Mouse (Mus musculus): ENCODE results near the gene Srgn.
A peak's percentile ranks its signal among the peaks of the same experiment; 100 is the strongest.
"Not testable (repeated sequence)": the region's sequence is repeated elsewhere in the genome, so short reads cannot be mapped to it uniquely, and the experiment has no call there.

The Srgn gene

DNA sequence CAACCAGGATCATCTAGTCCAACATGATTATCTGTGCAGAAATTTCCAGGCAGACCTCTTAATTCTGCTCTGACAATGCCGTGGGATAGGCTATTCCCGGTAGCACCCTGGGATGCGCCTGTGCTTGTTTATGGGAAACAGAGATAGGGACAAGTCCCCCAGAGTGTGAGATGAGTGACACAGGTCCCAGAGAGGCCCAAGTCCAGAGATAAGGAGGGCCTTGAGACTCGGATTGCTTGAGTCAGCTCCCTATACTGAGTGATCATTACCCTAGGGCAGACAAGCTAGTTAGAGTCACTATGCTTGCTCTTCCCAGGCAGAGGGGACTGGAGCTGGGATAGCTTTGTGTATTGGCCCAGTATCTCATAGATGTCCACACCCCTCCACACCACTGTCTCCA, 5.5 kb downstream of the Srgn start:
- no peak for DNase-seq (ENCODE audit: low read depth, low spot score)

GRCm38 (mm10) chr10:62520911-62521310, 6.3 kb downstream of the Srgn start:
- DNase-seq (ENCODE audit: low read depth, low spot score): no peak

- no peak for DNase-seq (ENCODE audit: low read depth, low spot score)
Measured at GRCm38 (mm10) chr10:62517511-62517910, 9.7 kb downstream of the Srgn start.

DNA sequence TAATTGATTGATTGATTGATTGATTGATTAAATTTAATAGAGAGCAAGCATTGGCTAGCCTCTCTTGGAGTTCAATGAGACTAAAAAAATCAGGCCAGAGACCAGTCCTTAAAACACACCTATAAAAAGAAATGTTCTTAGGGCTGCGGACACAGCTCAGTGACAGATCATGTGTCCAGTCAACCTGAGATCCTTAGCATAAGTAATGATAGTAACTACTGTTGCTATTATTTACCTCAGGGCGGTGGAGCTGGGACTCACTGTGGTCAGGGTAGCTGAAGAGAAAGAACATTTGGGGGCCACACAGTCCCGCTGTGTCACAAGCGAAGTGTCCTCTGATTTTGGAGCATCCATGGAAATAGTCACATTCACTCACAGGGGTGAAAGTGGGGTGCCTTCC, 14.4 kb downstream of the Srgn start:
- DNase-seq (ENCODE audit: low read depth, low spot score): no peak

GRCm38 (mm10) chr10:62511528-62511927, 15.7 kb downstream of the Srgn start:
- no peak for DNase-seq (ENCODE audit: low read depth, low spot score)

DNA sequence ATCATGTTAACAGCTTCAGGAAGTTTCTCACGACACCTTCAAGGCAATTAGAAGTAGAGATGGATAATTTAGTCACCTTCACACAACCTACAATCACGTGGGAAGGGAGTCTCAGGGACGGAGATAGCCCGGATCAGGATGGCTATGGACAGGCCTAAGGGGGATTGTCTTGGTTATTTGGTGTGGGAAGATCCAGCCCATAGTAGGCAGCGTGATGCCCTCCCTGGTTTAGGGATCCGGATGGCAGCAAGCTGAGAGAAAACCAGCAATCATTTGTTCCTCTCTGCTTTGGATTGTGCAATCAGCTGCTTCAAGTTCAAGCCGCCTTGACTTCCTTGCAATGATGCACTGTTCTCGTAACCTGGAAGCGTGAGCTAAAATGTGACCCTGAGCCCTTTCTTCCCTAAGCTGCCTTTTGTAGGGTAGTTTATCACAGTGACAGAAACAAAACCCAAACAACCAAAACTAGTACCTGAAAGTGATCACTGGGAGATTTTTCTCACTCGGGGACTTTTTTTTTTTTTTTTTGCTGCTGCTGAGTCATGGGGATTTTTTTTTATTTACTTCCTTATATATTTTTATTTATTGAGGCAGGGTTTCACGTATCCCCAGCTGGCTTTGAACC, 18.1 kb downstream of the Srgn start:
- no peak for DNase-seq (ENCODE audit: low read depth, low spot score)

DNA sequence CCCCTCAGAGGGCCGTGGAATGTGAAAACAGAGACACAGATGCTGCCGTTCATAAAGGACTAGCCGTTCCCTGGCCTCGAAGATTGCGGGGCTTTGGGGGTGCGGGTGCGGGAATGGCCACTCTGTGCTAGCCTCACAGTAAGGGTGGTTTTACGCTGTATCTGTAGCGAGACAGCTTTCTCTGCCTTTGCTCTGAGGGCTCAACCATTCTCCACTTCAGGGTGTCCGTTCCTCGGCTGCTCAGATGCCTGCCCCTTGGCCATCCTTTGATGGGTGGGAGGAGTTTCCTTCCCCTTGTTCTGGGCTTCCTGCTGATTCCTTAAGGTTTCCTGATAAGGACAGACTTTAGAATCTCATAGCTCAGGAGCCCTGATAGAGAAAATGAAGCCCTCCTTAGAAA, 18.8 kb downstream of the Srgn start:
- no peak for DNase-seq (ENCODE audit: low read depth, low spot score)

GRCm38 (mm10) chr10:62507591-62508308, 19.5 kb downstream of the Srgn start:
- no peak for DNase-seq (ENCODE audit: low read depth, low spot score)

- no peak for DNase-seq (ENCODE audit: low read depth, low spot score)
Measured at GRCm38 (mm10) chr10:62507071-62507470, 20.2 kb downstream of the Srgn start.

DNA sequence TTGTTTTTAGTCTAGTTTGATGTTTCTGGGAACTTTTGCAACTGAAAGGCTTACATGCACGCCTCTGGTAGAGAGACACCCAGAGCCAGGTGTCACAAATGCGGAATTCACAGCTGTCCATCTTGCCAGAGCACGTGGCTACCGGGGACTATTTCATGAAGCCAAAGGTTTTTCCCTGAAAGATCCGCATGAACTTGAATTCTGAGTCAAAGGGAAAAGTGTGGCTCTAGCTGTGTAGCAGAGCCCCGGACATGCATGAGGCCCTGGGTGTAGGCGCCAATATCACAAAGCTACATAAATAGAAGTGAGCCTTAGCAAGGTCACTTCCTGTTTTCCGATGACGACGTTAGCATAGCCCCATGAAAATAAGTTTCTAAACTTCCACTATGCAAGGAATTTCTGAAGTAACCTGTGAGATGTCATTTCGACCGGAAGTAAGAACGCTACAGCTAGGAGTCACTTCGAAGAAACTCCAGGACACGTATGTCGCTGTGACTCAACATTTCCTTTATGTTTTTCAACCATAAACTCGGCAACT, 21.2 kb downstream of the Srgn start:
- DNase-seq (ENCODE audit: low read depth, low spot score): no peak

- no peak for DNase-seq (ENCODE audit: low read depth, low spot score)
Measured at GRCm38 (mm10) chr10:62505224-62505983, 21.8 kb downstream of the Srgn start.

DNA sequence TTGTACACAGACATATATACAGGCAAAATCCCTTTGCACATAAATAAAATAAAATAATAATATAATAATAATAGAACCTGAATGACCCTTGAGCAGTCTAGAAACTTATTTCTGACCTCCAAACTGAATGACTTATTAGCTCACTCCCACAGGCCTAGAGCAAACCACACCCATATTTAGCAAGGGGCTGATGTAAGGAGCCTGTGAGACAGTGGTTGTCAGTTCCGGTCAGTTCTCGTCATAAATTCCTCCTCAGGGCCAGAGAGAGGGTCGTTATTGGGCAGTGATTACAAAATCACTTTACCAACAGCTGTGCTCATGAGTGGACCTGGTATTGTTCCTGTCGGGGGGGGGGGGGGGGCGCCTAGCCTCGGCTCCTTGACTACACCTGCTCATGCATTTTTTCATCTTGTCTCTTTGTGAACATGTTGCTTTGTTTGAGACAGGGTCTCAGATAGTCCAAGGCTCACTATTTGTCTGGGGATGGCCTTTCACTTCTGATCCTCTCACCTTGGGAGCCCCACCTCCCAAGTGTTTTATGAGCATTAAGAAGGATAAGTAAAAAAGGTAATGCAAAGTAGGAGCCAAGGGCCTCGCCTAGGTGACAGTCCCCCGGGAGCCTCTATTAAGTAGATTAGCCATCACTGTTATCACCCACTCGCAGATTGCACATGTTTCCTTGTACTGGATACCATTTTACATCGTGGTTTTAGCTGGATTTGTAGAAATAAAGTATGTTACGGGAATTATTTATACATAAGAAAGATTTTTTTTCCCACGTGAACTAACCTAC, 23.2 kb downstream of the Srgn start:
- no peak for DNase-seq (ENCODE audit: low read depth, low spot score)

DNA sequence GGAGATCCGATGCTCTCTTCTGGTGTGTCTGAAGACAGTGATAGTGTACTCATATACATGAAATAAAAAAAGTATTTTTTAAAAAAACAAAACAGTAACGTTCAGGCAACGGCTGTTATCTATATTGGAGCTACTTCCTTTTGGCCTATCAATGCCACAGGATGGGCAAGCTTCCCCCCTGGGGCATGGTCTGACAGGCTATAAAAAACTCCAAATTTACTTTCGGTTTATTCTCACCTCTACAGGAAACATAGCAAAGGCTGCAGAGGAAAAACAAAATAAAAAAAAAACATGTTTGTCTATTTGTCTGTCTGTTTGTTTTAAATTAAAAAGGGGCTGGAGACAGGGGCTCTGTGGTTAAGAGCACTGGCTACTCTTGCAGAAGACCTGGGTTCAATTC, 23.9 kb downstream of the Srgn start:
- DNase-seq (ENCODE audit: low read depth, low spot score): no peak

- no peak for DNase-seq (ENCODE audit: low read depth, low spot score)
Measured at GRCm38 (mm10) chr10:62501951-62502350, 25.3 kb downstream of the Srgn start.

- DNase-seq (ENCODE audit: low read depth, low spot score): no peak
Measured at GRCm38 (mm10) chr10:62500916-62501615, 26.2 kb downstream of the Srgn start.

DNA sequence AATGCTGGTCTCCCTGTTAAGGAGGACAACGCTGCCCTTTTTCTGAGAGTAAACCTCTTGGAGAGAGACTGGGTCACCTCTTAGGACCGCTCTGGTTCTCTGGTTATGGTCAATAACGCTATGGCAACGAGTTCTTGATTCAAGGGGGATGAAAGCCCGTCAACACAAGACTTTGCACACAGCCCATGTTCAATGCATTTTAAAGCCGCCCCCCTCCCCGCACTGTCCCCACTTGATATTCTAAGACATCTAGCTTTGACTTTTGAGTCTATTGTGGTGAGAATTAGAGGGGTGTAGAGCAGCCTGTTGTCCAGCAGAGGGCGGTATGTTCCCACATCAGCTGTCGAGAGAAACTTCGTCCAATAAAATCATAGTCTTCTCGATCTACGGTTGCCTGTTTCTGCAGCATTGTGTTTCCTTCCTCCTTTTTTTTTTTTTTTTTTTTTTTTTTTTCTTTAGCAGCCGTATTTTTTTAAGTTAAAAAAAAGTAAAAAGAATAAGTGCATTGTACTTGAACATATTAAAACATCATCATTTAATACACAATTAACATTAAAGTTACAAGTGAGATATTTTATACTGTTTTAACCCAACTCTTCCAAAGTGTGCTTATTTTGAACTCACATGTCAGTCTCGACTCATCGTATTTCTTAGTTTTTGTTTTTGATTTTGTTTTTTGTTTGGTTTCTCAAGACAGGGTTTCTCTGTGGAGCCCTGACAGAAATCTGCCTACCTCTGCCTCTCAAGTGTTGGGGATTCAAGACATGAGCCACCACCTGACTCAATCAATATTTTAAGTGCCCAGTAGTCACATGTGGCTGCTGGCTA, 26.9 kb downstream of the Srgn start:
- DNase-seq (ENCODE audit: low read depth, low spot score): peak; percentile 58

- not testable (repeated sequence) for DNase-seq (ENCODE audit: low read depth, low spot score)
Measured at GRCm38 (mm10) chr10:62491681-62492080, 35.6 kb downstream of the Srgn start.

DNA sequence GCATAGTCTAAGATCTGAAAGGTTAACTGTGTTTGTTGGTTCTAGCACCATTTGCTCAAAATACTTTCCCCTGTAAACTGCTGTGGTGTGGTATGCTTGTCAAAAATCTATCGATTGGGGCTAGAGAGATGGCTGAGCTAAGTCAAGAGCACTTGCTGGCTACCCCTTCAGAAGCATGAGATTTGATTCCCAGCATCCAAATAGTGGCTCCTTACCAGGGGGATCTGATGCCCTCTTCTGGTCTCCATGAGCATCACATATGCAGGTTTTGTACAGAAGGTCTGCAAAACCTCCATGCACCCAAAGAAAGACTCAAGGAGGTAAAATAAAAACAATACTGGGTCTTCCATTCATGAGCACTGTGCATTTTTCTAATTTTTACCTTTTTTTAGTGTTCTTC, 39.0 kb downstream of the Srgn start:
- peak; percentile 38 for DNase-seq (ENCODE audit: low read depth, low spot score)

DNA sequence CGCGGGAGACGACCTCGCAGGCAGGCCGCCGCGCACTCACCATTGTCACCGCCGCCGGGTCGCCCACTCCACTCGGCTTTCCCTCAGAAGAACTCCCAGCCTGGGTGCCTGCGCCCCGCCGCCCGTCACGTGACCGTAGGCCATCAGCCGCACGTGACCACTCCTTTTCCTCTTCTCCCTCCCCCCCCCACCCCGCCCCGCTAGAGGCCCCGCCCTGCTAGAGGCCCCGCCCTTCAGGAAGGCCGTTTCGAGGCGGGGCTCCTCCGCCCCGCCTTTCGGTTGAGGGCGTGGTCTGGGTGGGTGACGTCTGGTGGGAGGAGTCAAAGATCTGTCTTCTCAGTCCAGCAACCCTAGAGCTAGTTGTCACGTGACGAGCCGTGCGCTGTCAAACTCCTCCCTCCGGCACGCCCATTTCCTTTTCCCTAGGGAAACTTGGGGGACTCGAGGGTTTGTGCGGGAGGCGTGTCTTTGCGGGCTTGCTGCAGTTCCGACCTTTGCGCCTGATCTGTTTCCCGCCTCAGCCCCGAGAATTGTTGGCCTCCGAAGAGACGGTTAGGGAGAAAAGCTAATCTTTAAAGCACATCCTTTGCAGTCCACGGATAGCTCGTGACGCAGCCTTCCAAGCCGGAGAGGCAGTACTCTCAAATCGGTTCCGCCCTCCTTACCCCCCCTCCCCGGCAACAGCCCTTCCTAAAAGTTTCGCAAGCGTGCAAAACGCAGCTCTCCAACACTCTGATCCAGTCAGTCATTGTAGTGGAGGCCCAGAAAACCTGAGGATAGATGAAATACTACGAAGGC, 40.4 kb downstream of the Srgn start, which contains the start of gene Vps26a:
Gene Vps26a, minus strand, starts transcription at position 188 of the 798 bp plus-strand sequence.
- DNase-seq (ENCODE audit: low read depth, low spot score): peak; percentile 98

Data from retina, postnatal 7 days (tissue).